Mouse (Mus musculus) neural tube, embryonic 13.5 days (tissue): ENCODE results near the gene Pkn1. TPM values are rescaled to one million over a fixed set of nuclear protein-coding genes. Genes with fewer than 3 reads are reported as not detected.
A peak's percentile ranks its signal among the peaks of the same experiment; 100 is the strongest.

ENCODE experiments used
- ATAC-seq: fragments of 200-750 bp; cut with Nextera tagmentation; 2 replicates; pipeline ENCODE4 v1.8.0; 2017; ENCODE audit warnings: low read depth, mild to moderate bottlenecking, moderate TSS enrichment, moderate library complexity
- H3K27ac ChIP-seq: fragments of 300-500 bp; sonication (generic); replicated peaks from 2 replicates; pipeline ENCODE4 v1.5.1; 2015; ENCODE audit warnings: moderate library complexity, mild to moderate bottlenecking, inconsistent platforms
- H3K27me3 ChIP-seq: fragments of 300-500 bp; sonication (generic); 2 replicates; pipeline ENCODE4 v1.6.1; 2015; ENCODE audit warnings: mild to moderate bottlenecking, inconsistent platforms
- H3K36me3 ChIP-seq: fragments of 300-500 bp; sonication (generic); 2 replicates; pipeline ENCODE4 v1.6.1; 2015; ENCODE audit warnings: mild to moderate bottlenecking, inconsistent platforms
- H3K4me1 ChIP-seq: fragments of 300-500 bp; sonication (generic); replicated peaks from 2 replicates; pipeline ENCODE4 v1.6.1; 2015; ENCODE audit warnings: inconsistent platforms
- H3K4me2 ChIP-seq: fragments of 300-500 bp; sonication (generic); 2 replicates; pipeline ENCODE4 v1.6.1; 2015; ENCODE audit warnings: inconsistent platforms, mild to moderate bottlenecking, moderate library complexity
- H3K4me3 ChIP-seq: fragments of 300-500 bp; sonication (generic); 2 replicates; pipeline ENCODE4 v1.5.1; 2015; ENCODE audit warnings: mild to moderate bottlenecking, inconsistent platforms
- H3K9ac ChIP-seq: fragments of 300-500 bp; sonication (generic); 2 replicates; pipeline ENCODE4 v1.6.1; 2015; ENCODE audit warnings: moderate library complexity, mild to moderate bottlenecking, inconsistent platforms
- H3K9me3 ChIP-seq: fragments of 300-500 bp; sonication (generic); 2 replicates; pipeline ENCODE4 v1.6.1; 2016; ENCODE audit warnings: inconsistent platforms
- WGBS: fragments of 180-500 bp; shearing (Covaris S2); methylation state at CpG from one replicate; pipeline ENCODE4 v1.1.7; 2015; 5-methylcytosine and 5-hydroxymethylcytosine counted together
- polyA plus RNA-seq: library from polyadenylated mRNA; unstranded; fragments of >200 nt; fragmentation: Nextera tagmentation; extraction: Ambion mirVana; gene quantifications from 2 replicates; pipeline ENCODE4 v1.2.1, GENCODE M21; 2015

Pkn1 gene
- polyA plus RNA-seq, 1 experiment from 2014 or later, result 21.3 TPM

- H3K27me3 ChIP-seq, result no peaks in the 10 kb centered on the region
- no peak overlapping the region for H3K9ac ChIP-seq
- no peak overlapping the region for H3K27ac ChIP-seq
- no peaks in the 10 kb centered on the region for H3K36me3 ChIP-seq
- no peak overlapping the region for H3K4me3 ChIP-seq
- H3K4me1 ChIP-seq, result no peaks in the 10 kb centered on the region
- no peak for ATAC-seq
- 91% methylated on average over 7 of the region's 7 CpGs for WGBS
- H3K9me3 ChIP-seq, result peaks cover 7% of the 10 kb centered on the region; the same call in 1 of the 2 replicates
- no peak overlapping the region for H3K4me2 ChIP-seq
These were observed 66.8 kb downstream of the Pkn1 start for GRCm38 (mm10) chr8:83632083-83632707.

- 91% methylated on average over 6 of the region's 6 CpGs for WGBS
These were observed 73.2 kb downstream of the Pkn1 start for GRCm38 (mm10) chr8:83625676-83626299.

GRCm38 (mm10) chr8:83624739-83625138, 74.2 kb downstream of the Pkn1 start:
- no peaks in the 10 kb centered on the region for H3K27me3 ChIP-seq
- 63% methylated on average over 3 of the region's 3 CpGs for WGBS
- H3K9ac ChIP-seq, result no peak overlapping the region
- 0 out of 2 replicates have a peak, but pooled peaks cover 6% of the 10 kb centered on the region for H3K4me1 ChIP-seq
- H3K27ac ChIP-seq, result no peak overlapping the region
- H3K9me3 ChIP-seq, result no peaks in the 10 kb centered on the region
- no peak overlapping the region for H3K4me3 ChIP-seq
- no peaks in the 10 kb centered on the region for H3K36me3 ChIP-seq
- H3K4me2 ChIP-seq, result no peak overlapping the region
- no peak for ATAC-seq

More at GRCm38 (mm10) chr8:83625676-83626299, 73.2 kb downstream of the Pkn1 start:
- Histone ChIP-seq H3K27ac (no peak overlapping the region), H3K4me2 (no peak overlapping the region), H3K9ac (no peak overlapping the region), H3K4me3 (no peak overlapping the region), H3K27me3 (no peaks in the 10 kb centered on the region), H3K9me3 (no peaks in the 10 kb centered on the region), H3K4me1 (0 out of 2 replicates have a peak, but pooled peaks cover 6% of the 10 kb centered on the region), H3K36me3 (no peaks in the 10 kb centered on the region)
- ATAC-seq, result no peak

GRCm38 (mm10) chr8:83623549-83623948, 75.4 kb downstream of the Pkn1 start:
- no peak overlapping the region for H3K4me3 ChIP-seq
- no peak overlapping the region for H3K9ac ChIP-seq
- no peaks in the 10 kb centered on the region for H3K9me3 ChIP-seq
- no peaks in the 10 kb centered on the region for H3K27me3 ChIP-seq
- H3K36me3 ChIP-seq, result no peaks in the 10 kb centered on the region
- H3K4me2 ChIP-seq, result no peak overlapping the region
- H3K27ac ChIP-seq, result no peak overlapping the region
- no peak for ATAC-seq
- 0 out of 2 replicates have a peak, but pooled peaks cover 6% of the 10 kb centered on the region for H3K4me1 ChIP-seq
- 89% methylated on average over 7 of the region's 7 CpGs for WGBS

- 0 out of 2 replicates have a peak, but pooled peaks cover 6% of the 10 kb centered on the region for H3K4me1 ChIP-seq
- WGBS, result 12% methylated on average over 23 of the region's 23 CpGs
These were observed 76.5 kb downstream of the Pkn1 start for GRCm38 (mm10) chr8:83622389-83622989.

GRCm38 (mm10) chr8:83621691-83622388, 77.1 kb downstream of the Pkn1 start:
- H3K27ac ChIP-seq, result 0 out of 2 replicates have a peak overlapping the region, but pooled peaks have one; percentile 49
- no peaks in the 10 kb centered on the region for H3K36me3 ChIP-seq
- WGBS, result 59% methylated on average over 15 of the region's 15 CpGs
- ATAC-seq, result peak; percentile 52
- peak overlapping the region; percentile 74 for H3K4me2 ChIP-seq
- peak overlapping the region; percentile 77 for H3K9ac ChIP-seq
- H3K4me3 ChIP-seq, result peak overlapping the region; percentile 42
- no peaks in the 10 kb centered on the region for H3K27me3 ChIP-seq
- H3K9me3 ChIP-seq, result no peaks in the 10 kb centered on the region
- H3K4me1 ChIP-seq, result 0 out of 2 replicates have a peak, but pooled peaks cover 6% of the 10 kb centered on the region

More at GRCm38 (mm10) chr8:83622389-83622989, 76.5 kb downstream of the Pkn1 start:
- H3K36me3 ChIP-seq, result no peaks in the 10 kb centered on the region
- peak overlapping the region; percentile 42 for H3K4me3 ChIP-seq
- H3K27ac ChIP-seq, result 0 out of 2 replicates have a peak overlapping the region, but pooled peaks have one; percentile 49
- ATAC-seq, result peak; percentile 95
- peak overlapping the region; percentile 77 for H3K9ac ChIP-seq
- H3K27me3 ChIP-seq, result no peaks in the 10 kb centered on the region
- H3K4me2 ChIP-seq, result peak overlapping the region; percentile 74
- no peaks in the 10 kb centered on the region for H3K9me3 ChIP-seq

GRCm38 (mm10) chr8:83619568-83620285, 79.3 kb downstream of the Pkn1 start:
- H3K4me1 ChIP-seq, result 0 out of 2 replicates have a peak, but pooled peaks cover 6% of the 10 kb centered on the region
- H3K36me3 ChIP-seq, result no peaks in the 10 kb centered on the region
- H3K9ac ChIP-seq, result no peak overlapping the region
- H3K9me3 ChIP-seq, result no peaks in the 10 kb centered on the region
- no peak overlapping the region for H3K27ac ChIP-seq
- H3K4me2 ChIP-seq, result no peak overlapping the region
- no peak for ATAC-seq
- no peak overlapping the region for H3K4me3 ChIP-seq
- WGBS, result 94% methylated on average over 9 of the region's 9 CpGs
- no peaks in the 10 kb centered on the region for H3K27me3 ChIP-seq

- 92% methylated on average over 2 of the region's 2 CpGs for WGBS
- no peak for ATAC-seq
These were observed 80.4 kb downstream of the Pkn1 start for GRCm38 (mm10) chr8:83618566-83618965.

GRCm38 (mm10) chr8:83617111-83617510, 81.9 kb downstream of the Pkn1 start:
- H3K36me3 ChIP-seq, result peaks cover 20% of the 10 kb centered on the region
- H3K27ac ChIP-seq, result no peak overlapping the region
- H3K27me3 ChIP-seq, result no peaks in the 10 kb centered on the region
- 0 out of 2 replicates have a peak, but pooled peaks cover 5% of the 10 kb centered on the region for H3K4me1 ChIP-seq
- no peak overlapping the region for H3K4me3 ChIP-seq
- no peak overlapping the region for H3K9ac ChIP-seq
- H3K4me2 ChIP-seq, result no peak overlapping the region
- no peaks in the 10 kb centered on the region for H3K9me3 ChIP-seq
- no peak for ATAC-seq
- 96% methylated on average over 2 of the region's 2 CpGs for WGBS

More at GRCm38 (mm10) chr8:83618566-83618965, 80.4 kb downstream of the Pkn1 start:
- no peaks in the 10 kb centered on the region for H3K9me3 ChIP-seq
- H3K9ac ChIP-seq, result no peak overlapping the region
- peaks cover 9% of the 10 kb centered on the region for H3K36me3 ChIP-seq
- H3K4me3 ChIP-seq, result no peak overlapping the region
- H3K27me3 ChIP-seq, result no peaks in the 10 kb centered on the region
- no peak overlapping the region for H3K4me2 ChIP-seq
- H3K27ac ChIP-seq, result no peak overlapping the region
- 0 out of 2 replicates have a peak, but pooled peaks cover 6% of the 10 kb centered on the region for H3K4me1 ChIP-seq

GRCm38 (mm10) chr8:83616625-83617024, 82.4 kb downstream of the Pkn1 start:
- Histone ChIP-seq H3K9ac (no peak overlapping the region), H3K4me1 (no peaks in the 10 kb centered on the region), H3K27ac (no peak overlapping the region), H3K27me3 (no peaks in the 10 kb centered on the region), H3K9me3 (no peaks in the 10 kb centered on the region), H3K36me3 (peaks cover 25% of the 10 kb centered on the region), H3K4me2 (no peak overlapping the region), H3K4me3 (no peak overlapping the region)
- ATAC-seq, result no peak
